Mouse (Mus musculus) intestine, embryonic 16.5 days (tissue): ENCODE measurements around the gene Ak2. TPM values are rescaled to one million over a fixed set of nuclear protein-coding genes. Genes with fewer than 3 reads are reported as not detected.

Source experiments
- ATAC-seq: fragments of 200-750 bp; cut with Nextera tagmentation; 2 replicates; pipeline ENCODE4 v1.8.0; 2017; ENCODE audit warnings: moderate TSS enrichment, moderate library complexity
- H3K27ac ChIP-seq: fragments of 300-500 bp; sonication (generic); 2 replicates; pipeline ENCODE4 v1.5.1; 2014; ENCODE audit warnings: mild to moderate bottlenecking, low read length
- H3K27me3 ChIP-seq: fragments of 300-500 bp; sonication (generic); replicated peaks from 2 replicates; pipeline ENCODE4 v1.6.1; 2014; ENCODE audit warnings: low read length, control low read depth, mixed read lengths; ENCODE audit not compliant: control insufficient read depth, insufficient read depth
- H3K36me3 ChIP-seq: fragments of 300-500 bp; sonication (generic); 2 replicates; pipeline ENCODE4 v1.6.1; 2014; ENCODE audit warnings: low read length, control low read depth; ENCODE audit not compliant: control insufficient read depth, insufficient read depth
- H3K4me1 ChIP-seq: fragments of 300-500 bp; sonication (generic); 2 replicates; pipeline ENCODE4 v1.6.1; 2014; ENCODE audit warnings: low read length, control low read depth, mixed read lengths; ENCODE audit not compliant: control insufficient read depth, insufficient read depth
- H3K4me2 ChIP-seq: fragments of 300-500 bp; sonication (generic); 2 replicates; pipeline ENCODE4 v1.6.1; 2014; ENCODE audit warnings: low read depth, low read length, control low read depth
- H3K4me3 ChIP-seq: fragments of 300-500 bp; sonication (generic); 2 replicates; pipeline ENCODE4 v1.5.1; 2014; ENCODE audit warnings: mild to moderate bottlenecking, low read length
- H3K9ac ChIP-seq: fragments of 300-500 bp; sonication (generic); 2 replicates; pipeline ENCODE4 v1.6.1; 2014; ENCODE audit warnings: low read depth, low read length
- H3K9me3 ChIP-seq: fragments of 300-500 bp; sonication (generic); 2 replicates; pipeline ENCODE4 v1.6.1; 2016; ENCODE audit warnings: low read length, control low read depth; ENCODE audit not compliant: control insufficient read depth
- WGBS: fragments of 180-500 bp; shearing (Covaris S2); extraction: QIAGEN DNeasy Blood & Tissue Kit; methylation state at CpG from one replicate; pipeline ENCODE4 v1.1.7; 2014; 5-methylcytosine and 5-hydroxymethylcytosine counted together
- polyA plus RNA-seq: library from polyadenylated mRNA; unstranded; fragments of >200 nt; fragmentation: Nextera tagmentation; extraction: Ambion mirVana; gene quantifications from 2 replicates; pipeline ENCODE4 v1.2.1, GENCODE M21; 2015

Ak2 gene
- polyA plus RNA-seq, 1 experiment from 2014 or later, result 343 TPM

- 51% methylated on average over 2 of the region's 2 CpGs for WGBS
- Histone ChIP-seq H3K4me3 (no peak overlapping the region), H3K4me1 (peaks cover 5% of the 10 kb centered on the region; the same call in 1 of the 2 replicates), H3K9me3 (no peaks in the 10 kb centered on the region), H3K4me2 (no peak overlapping the region), H3K36me3 (no peaks in the 10 kb centered on the region), H3K27ac (peak overlapping the region; percentile 29; the same call in 1 of the 2 replicates), H3K27me3 (no peaks in the 10 kb centered on the region), H3K9ac (no peak overlapping the region)
- peak; percentile 66 for ATAC-seq
These were observed 8.1 kb upstream of the Ak2 start for GRCm38 (mm10) chr4:128983656-128984055.

- Histone ChIP-seq H3K9me3 (no peaks in the 10 kb centered on the region), H3K9ac (no peak overlapping the region), H3K4me3 (no peak overlapping the region), H3K4me2 (no peak overlapping the region), H3K27ac (no peak overlapping the region), H3K27me3 (no peaks in the 10 kb centered on the region), H3K4me1 (peaks cover 4% of the 10 kb centered on the region; the same call in 1 of the 2 replicates), H3K36me3 (no peaks in the 10 kb centered on the region)
- WGBS, result 54% methylated on average over 3 of the region's 3 CpGs
- ATAC-seq, result no peak
These were observed 7.2 kb upstream of the Ak2 start for GRCm38 (mm10) chr4:128984600-128984999.

- Histone ChIP-seq H3K4me2 (no peak overlapping the region), H3K9ac (no peak overlapping the region), H3K4me1 (peaks cover 5% of the 10 kb centered on the region; the same call in 1 of the 2 replicates), H3K4me3 (no peak overlapping the region), H3K27ac (no peak overlapping the region), H3K9me3 (no peaks in the 10 kb centered on the region), H3K36me3 (no peaks in the 10 kb centered on the region), H3K27me3 (no peaks in the 10 kb centered on the region)
- 63% methylated on average over 3 of the region's 3 CpGs for WGBS
- ATAC-seq, result no peak
These were observed 2.8 kb upstream of the Ak2 start for GRCm38 (mm10) chr4:128988911-128989310.

GRCm38 (mm10) chr4:128989678-128990077 is 2.1 kb upstream of the Ak2 start:
- 49% methylated on average over 11 of the region's 11 CpGs for WGBS
- Histone ChIP-seq H3K36me3 (no peaks in the 10 kb centered on the region), H3K9ac (no peak overlapping the region), H3K4me2 (no peak overlapping the region), H3K27me3 (no peaks in the 10 kb centered on the region), H3K4me1 (peaks cover 9% of the 10 kb centered on the region; the same call in 1 of the 2 replicates), H3K9me3 (no peaks in the 10 kb centered on the region), H3K4me3 (no peak overlapping the region), H3K27ac (no peak overlapping the region)
- no peak for ATAC-seq

GRCm38 (mm10) chr4:128992176-128992575 is 418 bp downstream of the Ak2 start:
- Histone ChIP-seq H3K27ac (peak overlapping the region; percentile 67), H3K27me3 (no peaks in the 10 kb centered on the region), H3K9ac (no peak overlapping the region), H3K9me3 (no peaks in the 10 kb centered on the region), H3K36me3 (no peaks in the 10 kb centered on the region), H3K4me3 (no peak overlapping the region), H3K4me1 (peaks cover 24% of the 10 kb centered on the region), H3K4me2 (peak overlapping the region; percentile 26; the same call in 1 of the 2 replicates)
- no peak for ATAC-seq
- WGBS, result 86% methylated on average over 3 of the region's 3 CpGs

- H3K36me3 ChIP-seq, result no peaks in the 10 kb centered on the region
- peaks cover 29% of the 10 kb centered on the region for H3K4me1 ChIP-seq
- H3K9me3 ChIP-seq, result no peaks in the 10 kb centered on the region
- H3K4me3 ChIP-seq, result peak overlapping the region; percentile 83
- H3K27me3 ChIP-seq, result no peaks in the 10 kb centered on the region
- peak overlapping the region; percentile 88 for H3K27ac ChIP-seq
- H3K4me2 ChIP-seq, result peak overlapping the region; percentile 68
- peak; percentile 95 for ATAC-seq
- H3K9ac ChIP-seq, result peak overlapping the region; percentile 91
- WGBS, result under 1% methylated on average over 49 of the region's 49 CpGs
These were observed 1.4 kb downstream of the Ak2 start for GRCm38 (mm10) chr4:128993025-128993662.

- Histone ChIP-seq H3K27ac (peak overlapping the region; percentile 88), H3K36me3 (no peaks in the 10 kb centered on the region), H3K27me3 (no peaks in the 10 kb centered on the region), H3K4me1 (peaks cover 34% of the 10 kb centered on the region), H3K4me3 (peak overlapping the region; percentile 83), H3K4me2 (peak overlapping the region; percentile 68), H3K9ac (peak overlapping the region; percentile 91), H3K9me3 (no peaks in the 10 kb centered on the region)
- no peak for ATAC-seq
- 2% methylated on average over 12 of the region's 12 CpGs for WGBS
These were observed 1.9 kb downstream of the Ak2 start for GRCm38 (mm10) chr4:128993675-128994074.

GRCm38 (mm10) chr4:128995238-128995637 is 3.5 kb downstream of the Ak2 start:
- H3K27ac ChIP-seq, result peak overlapping the region; percentile 88
- no peaks in the 10 kb centered on the region; the same call in 1 of the 2 replicates for H3K36me3 ChIP-seq
- peak overlapping the region; percentile 68 for H3K4me2 ChIP-seq
- H3K4me1 ChIP-seq, result peaks cover 37% of the 10 kb centered on the region
- no peaks in the 10 kb centered on the region for H3K9me3 ChIP-seq
- WGBS, result 59% methylated on average over 7 of the region's 7 CpGs
- peak overlapping the region; percentile 91 for H3K9ac ChIP-seq
- peak overlapping the region; percentile 83 for H3K4me3 ChIP-seq
- no peak for ATAC-seq
- H3K27me3 ChIP-seq, result no peaks in the 10 kb centered on the region

- Histone ChIP-seq H3K36me3 (peaks cover 5% of the 10 kb centered on the region; the same call in 1 of the 2 replicates), H3K4me3 (0 out of 2 replicates have a peak overlapping the region, but pooled peaks have one; percentile 2), H3K9me3 (no peaks in the 10 kb centered on the region), H3K9ac (peak overlapping the region; percentile 1; the same call in 1 of the 2 replicates), H3K27me3 (no peaks in the 10 kb centered on the region), H3K4me2 (peak overlapping the region; percentile 19; the same call in 1 of the 2 replicates), H3K27ac (peak overlapping the region; percentile 12), H3K4me1 (peaks cover 48% of the 10 kb centered on the region)
- WGBS, result 44% methylated on average over 8 of the region's 8 CpGs
- peak; percentile 69 for ATAC-seq
These were observed 5.5 kb downstream of the Ak2 start for GRCm38 (mm10) chr4:128997258-128997657.
